Mouse (Mus musculus): ENCODE measurements around the gene Hmgcs2. TPM values are rescaled to one million over a fixed set of nuclear protein-coding genes. Genes with fewer than 3 reads are reported as not detected.

Hmgcs2 gene
- polyA plus RNA-seq, 1 experiment from 2014 or later: 6.5 TPM

- H3K27ac ChIP-seq (ENCODE audit: low read depth, low read length): no peak overlapping the region
- H3K4me1 ChIP-seq (ENCODE audit: control insufficient read depth, insufficient read depth, low read length): no peaks in the 10 kb centered on the region
- WGBS (ENCODE audit: insufficient replicate concordance): 82% methylated on average over 4 of the region's 4 CpGs
- H3K4me2 ChIP-seq: no peak overlapping the region
- H3K4me3 ChIP-seq (ENCODE audit: low read depth, low read length): no peak overlapping the region
- H3K9me3 ChIP-seq (replicated peaks; ENCODE audit: control insufficient read depth, low read length): no peaks in the 10 kb centered on the region
- no peak for ATAC-seq (replicated peaks; ENCODE audit: insufficient number of reproducible peaks, low FRiP score, low TSS enrichment)
- no peaks in the 10 kb centered on the region for H3K27me3 ChIP-seq (ENCODE audit: control insufficient read depth, insufficient read depth, low read length)
- H3K9ac ChIP-seq (ENCODE audit: low read depth, low read length): no peak overlapping the region
- no peaks in the 10 kb centered on the region for H3K36me3 ChIP-seq (ENCODE audit: control insufficient read depth, insufficient read depth, low read length)
Measured at GRCm38 (mm10) chr3:98261415-98261814, 18.8 kb upstream of the Hmgcs2 start.

- Histone ChIP-seq H3K9ac (ENCODE audit: low read depth, low read length) (no peak overlapping the region), H3K36me3 (ENCODE audit: control insufficient read depth, insufficient read depth, low read length) (no peaks in the 10 kb centered on the region), H3K9me3 (replicated peaks; ENCODE audit: control insufficient read depth, low read length) (no peaks in the 10 kb centered on the region), H3K27me3 (ENCODE audit: control insufficient read depth, insufficient read depth, low read length) (no peaks in the 10 kb centered on the region), H3K27ac (ENCODE audit: low read depth, low read length) (no peak overlapping the region), H3K4me2 (no peak overlapping the region), H3K4me3 (ENCODE audit: low read depth, low read length) (no peak overlapping the region), H3K4me1 (ENCODE audit: control insufficient read depth, insufficient read depth, low read length) (peaks cover 2% of the 10 kb centered on the region; the same call in 1 of the 2 replicates)
- no peak for ATAC-seq (replicated peaks; ENCODE audit: insufficient number of reproducible peaks, low FRiP score, low TSS enrichment)
- 91% methylated on average over 2 of the region's 2 CpGs for WGBS (ENCODE audit: insufficient replicate concordance)
Measured at GRCm38 (mm10) chr3:98262133-98262532, 18.1 kb upstream of the Hmgcs2 start.

GRCm38 (mm10) chr3:98267249-98267651 is 13.0 kb upstream of the Hmgcs2 start:
- Histone ChIP-seq H3K4me3 (ENCODE audit: low read depth, low read length) (no peak overlapping the region), H3K9ac (ENCODE audit: low read depth, low read length) (no peak overlapping the region), H3K4me1 (ENCODE audit: control insufficient read depth, insufficient read depth, low read length) (peaks cover 6% of the 10 kb centered on the region; the same call in 1 of the 2 replicates), H3K27ac (ENCODE audit: low read depth, low read length) (no peak overlapping the region), H3K36me3 (ENCODE audit: control insufficient read depth, insufficient read depth, low read length) (no peaks in the 10 kb centered on the region), H3K4me2 (no peak overlapping the region), H3K27me3 (ENCODE audit: control insufficient read depth, insufficient read depth, low read length) (no peaks in the 10 kb centered on the region), H3K9me3 (replicated peaks; ENCODE audit: control insufficient read depth, low read length) (no peaks in the 10 kb centered on the region)
- WGBS (ENCODE audit: insufficient replicate concordance): 27% methylated on average over 6 of the region's 6 CpGs
- ATAC-seq (replicated peaks; ENCODE audit: insufficient number of reproducible peaks, low FRiP score, low TSS enrichment): no peak

DNA sequence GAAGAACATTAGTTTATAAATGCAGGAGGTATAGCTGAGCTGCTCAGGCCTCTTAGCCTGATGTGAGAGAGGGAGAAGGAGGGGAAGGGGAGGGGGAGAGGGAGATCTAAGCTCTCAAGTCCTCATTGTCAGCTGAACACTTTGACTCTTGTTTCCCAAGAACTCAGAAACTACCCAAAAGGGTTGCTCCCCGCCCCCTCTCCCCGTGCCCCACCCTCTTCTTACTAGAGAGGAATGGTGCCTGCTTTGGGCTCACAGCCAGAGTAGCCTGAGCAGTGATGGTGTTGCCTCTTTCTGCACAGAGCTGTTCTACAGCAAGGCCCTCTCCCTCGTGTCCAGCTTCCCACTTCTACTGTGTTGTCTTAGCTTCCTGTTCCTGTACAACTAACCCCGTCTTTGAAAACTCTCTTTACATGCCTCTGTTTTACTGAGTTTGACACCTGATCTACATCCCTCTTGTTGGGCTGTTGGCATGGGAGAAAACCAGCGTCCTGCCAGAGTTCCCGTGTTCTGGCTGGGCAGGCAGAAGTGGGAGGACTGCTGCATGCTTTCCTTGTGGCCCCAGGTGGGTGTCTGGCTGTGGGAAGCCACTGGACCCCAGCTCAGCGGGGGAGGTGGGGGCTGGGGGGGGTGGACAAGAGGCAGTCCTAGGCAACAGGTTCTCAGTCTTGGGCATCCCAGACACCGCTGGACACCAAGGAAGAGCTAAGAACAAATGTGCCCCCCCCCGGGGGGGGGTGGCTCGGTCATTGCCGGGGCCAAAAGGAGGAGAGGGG is 6.4 kb upstream of the Hmgcs2 start:
- H3K27ac ChIP-seq (ENCODE audit: low read depth, low read length): no peak overlapping the region
- no peaks in the 10 kb centered on the region for H3K36me3 ChIP-seq (ENCODE audit: control insufficient read depth, insufficient read depth, low read length)
- no peak overlapping the region for H3K4me2 ChIP-seq
- H3K4me1 ChIP-seq (ENCODE audit: control insufficient read depth, insufficient read depth, low read length): no peaks in the 10 kb centered on the region
- H3K9me3 ChIP-seq (replicated peaks; ENCODE audit: control insufficient read depth, low read length): no peaks in the 10 kb centered on the region
- WGBS (ENCODE audit: insufficient replicate concordance): 52% methylated on average over 11 of the region's 11 CpGs
- H3K9ac ChIP-seq (ENCODE audit: low read depth, low read length): no peak overlapping the region
- no peak overlapping the region for H3K4me3 ChIP-seq (ENCODE audit: low read depth, low read length)
- ATAC-seq (replicated peaks; ENCODE audit: insufficient number of reproducible peaks, low FRiP score, low TSS enrichment): no peak
- H3K27me3 ChIP-seq (ENCODE audit: control insufficient read depth, insufficient read depth, low read length): no peaks in the 10 kb centered on the region

- no peak overlapping the region for H3K4me2 ChIP-seq
- H3K9me3 ChIP-seq (replicated peaks; ENCODE audit: control insufficient read depth, low read length): no peaks in the 10 kb centered on the region
- no peak overlapping the region for H3K9ac ChIP-seq (ENCODE audit: low read depth, low read length)
- no peak for ATAC-seq (replicated peaks; ENCODE audit: insufficient number of reproducible peaks, low FRiP score, low TSS enrichment)
- 0 out of 2 replicates have a peak overlapping the region, but pooled peaks have one; percentile 35 for H3K27ac ChIP-seq (ENCODE audit: low read depth, low read length)
- peaks cover 10% of the 10 kb centered on the region for H3K4me1 ChIP-seq (ENCODE audit: control insufficient read depth, insufficient read depth, low read length)
- H3K36me3 ChIP-seq (ENCODE audit: control insufficient read depth, insufficient read depth, low read length): no peaks in the 10 kb centered on the region
- peaks cover 3% of the 10 kb centered on the region; the same call in 1 of the 2 replicates for H3K27me3 ChIP-seq (ENCODE audit: control insufficient read depth, insufficient read depth, low read length)
- no peak overlapping the region for H3K4me3 ChIP-seq (ENCODE audit: low read depth, low read length)
- WGBS (ENCODE audit: insufficient replicate concordance): 20% methylated on average over 4 of the region's 4 CpGs
Measured at GRCm38 (mm10) chr3:98279682-98280081, 553 bp upstream of the Hmgcs2 start.

DNA sequence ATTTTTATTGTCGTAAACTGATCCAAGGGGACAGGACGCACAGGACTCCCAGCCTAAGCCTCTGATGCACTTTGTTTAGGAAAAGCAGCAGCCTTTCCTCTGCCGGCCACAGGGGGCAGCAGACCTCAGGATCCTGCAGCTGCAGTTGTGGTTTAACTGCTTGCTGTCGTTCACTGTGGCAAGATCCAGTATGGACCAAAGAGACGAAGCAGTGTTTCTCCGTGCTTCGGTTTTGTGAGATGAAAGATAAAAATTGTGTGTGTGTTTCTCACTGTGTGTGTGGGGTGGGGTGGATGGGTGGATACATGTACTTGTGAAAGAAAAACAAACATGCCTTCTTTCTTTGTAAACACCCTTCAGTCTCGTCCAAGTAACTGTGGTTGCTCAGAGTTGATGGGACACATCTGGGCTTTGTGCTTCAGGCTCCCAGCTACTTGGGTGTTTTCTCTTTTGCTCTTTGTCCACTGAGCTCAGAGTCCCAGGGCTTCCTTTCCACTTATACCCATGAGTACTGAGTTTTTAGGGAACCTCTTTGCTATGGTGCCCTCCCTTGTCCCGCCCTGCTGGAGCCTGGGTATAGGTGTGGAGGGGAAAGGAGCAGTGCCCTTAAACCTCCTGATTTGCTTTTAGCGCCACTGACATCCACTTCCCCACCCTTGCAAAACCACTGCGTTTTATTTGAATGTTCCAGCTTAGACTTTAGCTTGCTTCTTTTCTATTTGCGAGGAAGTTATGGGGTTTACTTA is 871 bp downstream of the Hmgcs2 start:
- 38% methylated on average over 12 of the region's 12 CpGs for WGBS (ENCODE audit: insufficient replicate concordance)
- Histone ChIP-seq H3K4me1 (ENCODE audit: control insufficient read depth, insufficient read depth, low read length) (peaks cover 10% of the 10 kb centered on the region), H3K36me3 (ENCODE audit: control insufficient read depth, insufficient read depth, low read length) (no peaks in the 10 kb centered on the region), H3K27me3 (ENCODE audit: control insufficient read depth, insufficient read depth, low read length) (peaks cover 3% of the 10 kb centered on the region; the same call in 1 of the 2 replicates), H3K9me3 (replicated peaks; ENCODE audit: control insufficient read depth, low read length) (no peaks in the 10 kb centered on the region), H3K4me2 (peak overlapping the region; percentile 33; the same call in 1 of the 2 replicates), H3K9ac (ENCODE audit: low read depth, low read length) (no peak overlapping the region), H3K4me3 (ENCODE audit: low read depth, low read length) (no peak overlapping the region), H3K27ac (ENCODE audit: low read depth, low read length) (no peak overlapping the region)
- no peak for ATAC-seq (replicated peaks; ENCODE audit: insufficient number of reproducible peaks, low FRiP score, low TSS enrichment)

GRCm38 (mm10) chr3:98282422-98282821 is 2.2 kb downstream of the Hmgcs2 start:
- Histone ChIP-seq H3K27ac (ENCODE audit: low read depth, low read length) (no peak overlapping the region), H3K4me3 (ENCODE audit: low read depth, low read length) (no peak overlapping the region), H3K9me3 (replicated peaks; ENCODE audit: control insufficient read depth, low read length) (no peaks in the 10 kb centered on the region), H3K4me1 (ENCODE audit: control insufficient read depth, insufficient read depth, low read length) (peaks cover 10% of the 10 kb centered on the region), H3K4me2 (no peak overlapping the region), H3K9ac (ENCODE audit: low read depth, low read length) (no peak overlapping the region), H3K27me3 (ENCODE audit: control insufficient read depth, insufficient read depth, low read length) (peaks cover 3% of the 10 kb centered on the region; the same call in 1 of the 2 replicates), H3K36me3 (ENCODE audit: control insufficient read depth, insufficient read depth, low read length) (no peaks in the 10 kb centered on the region)
- ATAC-seq (replicated peaks; ENCODE audit: insufficient number of reproducible peaks, low FRiP score, low TSS enrichment): no peak
- 89% methylated on average over 8 of the region's 8 CpGs for WGBS (ENCODE audit: insufficient replicate concordance)

DNA sequence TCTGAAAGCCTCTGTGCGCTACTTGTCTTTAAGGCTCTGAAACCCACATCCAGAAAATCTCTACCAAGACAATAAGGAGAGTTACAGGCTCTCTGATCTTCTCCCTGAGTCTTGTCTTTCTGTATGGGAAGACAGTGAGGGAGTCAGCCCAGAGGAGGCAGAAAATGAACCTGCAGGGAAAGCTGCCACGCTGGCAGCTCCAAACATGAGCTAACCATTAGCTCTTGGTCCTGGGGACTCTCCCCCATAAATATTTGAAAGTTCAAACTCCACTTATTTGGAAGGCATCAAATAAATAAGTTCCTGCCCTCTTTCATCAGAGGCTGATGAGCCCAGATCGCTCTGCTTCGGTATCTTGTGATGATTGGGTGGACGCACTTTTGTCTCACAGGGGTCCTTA is 3.0 kb downstream of the Hmgcs2 start:
- Histone ChIP-seq H3K27me3 (ENCODE audit: control insufficient read depth, insufficient read depth, low read length) (peaks cover 3% of the 10 kb centered on the region; the same call in 1 of the 2 replicates), H3K4me2 (no peak overlapping the region), H3K4me3 (ENCODE audit: low read depth, low read length) (no peak overlapping the region), H3K27ac (ENCODE audit: low read depth, low read length) (no peak overlapping the region), H3K36me3 (ENCODE audit: control insufficient read depth, insufficient read depth, low read length) (no peaks in the 10 kb centered on the region), H3K4me1 (ENCODE audit: control insufficient read depth, insufficient read depth, low read length) (peaks cover 10% of the 10 kb centered on the region), H3K9ac (ENCODE audit: low read depth, low read length) (no peak overlapping the region), H3K9me3 (replicated peaks; ENCODE audit: control insufficient read depth, low read length) (no peaks in the 10 kb centered on the region)
- ATAC-seq (replicated peaks; ENCODE audit: insufficient number of reproducible peaks, low FRiP score, low TSS enrichment): no peak
- WGBS (ENCODE audit: insufficient replicate concordance): 84% methylated on average over 5 of the region's 5 CpGs
